Mouse (Mus musculus): Measurements from ENCODE around the gene Nckap5. TPM values are rescaled to one million over a fixed set of nuclear protein-coding genes. Genes with fewer than 3 reads are reported as not detected.

Gene Nckap5
- total RNA-seq, 1 experiment: 0.18 TPM

DNA sequence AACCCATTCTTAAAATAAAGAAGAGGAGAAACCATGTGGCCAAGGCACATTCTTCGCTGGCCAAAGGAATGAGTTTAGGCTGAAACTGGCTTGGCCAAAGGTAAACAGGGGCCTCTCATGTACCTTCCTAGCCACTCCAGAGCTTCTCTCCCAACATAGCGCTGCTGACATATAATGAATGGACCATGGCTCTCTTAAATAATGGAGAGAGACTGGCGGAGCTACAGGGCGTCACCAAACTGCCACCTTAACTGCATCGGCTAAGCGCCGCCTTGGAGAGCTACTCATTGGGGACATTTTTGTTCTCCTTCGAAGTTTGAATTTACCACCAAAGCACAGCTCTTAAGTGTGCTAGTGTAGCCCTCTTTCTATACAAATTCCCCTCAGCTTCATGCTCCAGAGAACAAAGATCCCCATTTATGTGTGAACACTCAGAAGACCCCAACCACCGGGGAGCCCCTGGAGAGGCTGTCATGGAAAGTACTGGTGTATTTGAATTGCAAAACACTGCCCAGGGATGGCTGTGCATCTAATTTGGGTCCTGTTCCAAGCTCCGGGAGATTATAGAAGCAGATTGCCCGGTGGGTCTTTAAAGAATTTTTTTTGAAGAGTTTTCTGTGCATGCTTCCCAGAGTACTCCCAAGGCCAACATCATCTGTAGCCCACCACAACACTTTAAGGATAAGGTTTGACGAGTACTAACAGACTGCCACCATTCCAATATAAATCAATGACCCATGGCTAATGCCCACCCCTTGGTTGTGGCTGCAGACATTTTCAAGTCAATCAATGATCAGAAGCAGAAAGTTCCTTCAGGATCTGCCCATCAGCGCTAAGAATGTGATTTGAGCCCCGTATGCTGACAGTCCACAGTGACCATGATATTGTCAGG is 224.2 kb downstream of the Nckap5 start:
- Histone ChIP-seq H3K9ac (ENCODE audit: insufficient read depth, low read depth, low read length, poor library complexity, severe bottlenecking) (no peak overlapping the region), H3K4me1 (ENCODE audit: control insufficient read depth in 2 of 2, insufficient read depth in 2 of 2, low read length in 2 of 2, poor library complexity in 1 of 2) (no peaks in the 10 kb centered on the region), H3K36me3 (ENCODE audit: control insufficient read depth, insufficient read depth, low read length, poor library complexity, severe bottlenecking) (no peaks in the 10 kb centered on the region), H3K9me3 (ENCODE audit: control insufficient read depth, insufficient read depth, low read depth, low read length) (no peaks in the 10 kb centered on the region), H3K27ac (ENCODE audit: insufficient read depth, low read depth, low read length, poor library complexity, severe bottlenecking) (no peak overlapping the region), H3K4me3 (ENCODE audit: insufficient read depth in 1 of 2, low read depth in 1 of 2, low read length in 2 of 2, poor library complexity in 1 of 2, severe bottlenecking in 1 of 2) (no peak overlapping the region)
- in situ Hi-C loops (cut with MboI; ENCODE audit: low sequenced_read_pairs in 2 of 2, unreplicated experiment in 2 of 2): no loop called here
- no peak for TF ChIP-seq HCFC1 (IDR thresholded peaks at IDR 0.05; ENCODE audit: borderline replicate concordance, insufficient read depth, low read length)
- no peak for TF ChIP-seq ZNF384 (IDR thresholded peaks at IDR 0.05; ENCODE audit: low read depth, low read length)
- no peak for TF ChIP-seq CHD2 (IDR thresholded peaks at IDR 0.05; ENCODE audit: low read depth, low read length)
- TF ChIP-seq MAFK (IDR thresholded peaks at IDR 0.05; ENCODE audit: insufficient read depth, low read depth, low read length): no peak
- no peak for TF ChIP-seq ZC3H11A (IDR thresholded peaks at IDR 0.05; ENCODE audit: borderline replicate concordance, low read depth, low read length)
- DNase-seq (ENCODE audit: low read depth, low spot score): no peak

DNA sequence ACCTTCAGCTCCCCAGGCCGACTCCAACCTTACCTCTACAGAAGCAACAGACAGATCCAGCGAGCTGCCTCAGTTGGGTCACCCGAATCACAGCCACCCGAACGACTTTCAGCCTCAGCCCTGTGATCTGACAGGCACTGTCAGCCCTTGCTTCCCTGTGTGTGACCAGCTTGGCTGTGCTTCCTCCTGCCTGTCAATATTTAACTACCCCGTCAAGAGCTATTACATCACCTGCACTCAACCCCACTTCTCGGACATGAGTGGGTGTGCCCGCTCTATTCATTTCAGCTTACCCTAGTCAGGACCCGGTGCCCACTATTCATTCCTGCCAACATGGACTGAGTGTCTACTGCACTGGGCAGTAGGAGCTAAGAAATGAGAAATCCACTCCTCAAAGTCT is 226.0 kb downstream of the Nckap5 start:
- Histone ChIP-seq H3K4me1 (ENCODE audit: control insufficient read depth in 2 of 2, insufficient read depth in 2 of 2, low read length in 2 of 2, poor library complexity in 1 of 2) (no peaks in the 10 kb centered on the region), H3K9me3 (ENCODE audit: control insufficient read depth, insufficient read depth, low read depth, low read length) (no peaks in the 10 kb centered on the region), H3K36me3 (ENCODE audit: control insufficient read depth, insufficient read depth, low read length, poor library complexity, severe bottlenecking) (no peaks in the 10 kb centered on the region), H3K9ac (ENCODE audit: insufficient read depth, low read depth, low read length, poor library complexity, severe bottlenecking) (no peak overlapping the region), H3K27ac (ENCODE audit: insufficient read depth, low read depth, low read length, poor library complexity, severe bottlenecking) (no peak overlapping the region), H3K4me3 (ENCODE audit: insufficient read depth in 1 of 2, low read depth in 1 of 2, low read length in 2 of 2, poor library complexity in 1 of 2, severe bottlenecking in 1 of 2) (no peak overlapping the region)
- in situ Hi-C loops (cut with MboI; ENCODE audit: low sequenced_read_pairs in 2 of 2, unreplicated experiment in 2 of 2): no loop called here
- TF ChIP-seq ZNF384 (IDR thresholded peaks at IDR 0.05; ENCODE audit: low read depth, low read length) (no peak), CHD2 (IDR thresholded peaks at IDR 0.05; ENCODE audit: low read depth, low read length) (no peak), MAFK (IDR thresholded peaks at IDR 0.05; ENCODE audit: insufficient read depth, low read depth, low read length) (no peak), HCFC1 (IDR thresholded peaks at IDR 0.05; ENCODE audit: borderline replicate concordance, insufficient read depth, low read length) (no peak), ZC3H11A (IDR thresholded peaks at IDR 0.05; ENCODE audit: borderline replicate concordance, low read depth, low read length) (no peak)
- DNase-seq (ENCODE audit: low read depth, low spot score): no peak

DNA sequence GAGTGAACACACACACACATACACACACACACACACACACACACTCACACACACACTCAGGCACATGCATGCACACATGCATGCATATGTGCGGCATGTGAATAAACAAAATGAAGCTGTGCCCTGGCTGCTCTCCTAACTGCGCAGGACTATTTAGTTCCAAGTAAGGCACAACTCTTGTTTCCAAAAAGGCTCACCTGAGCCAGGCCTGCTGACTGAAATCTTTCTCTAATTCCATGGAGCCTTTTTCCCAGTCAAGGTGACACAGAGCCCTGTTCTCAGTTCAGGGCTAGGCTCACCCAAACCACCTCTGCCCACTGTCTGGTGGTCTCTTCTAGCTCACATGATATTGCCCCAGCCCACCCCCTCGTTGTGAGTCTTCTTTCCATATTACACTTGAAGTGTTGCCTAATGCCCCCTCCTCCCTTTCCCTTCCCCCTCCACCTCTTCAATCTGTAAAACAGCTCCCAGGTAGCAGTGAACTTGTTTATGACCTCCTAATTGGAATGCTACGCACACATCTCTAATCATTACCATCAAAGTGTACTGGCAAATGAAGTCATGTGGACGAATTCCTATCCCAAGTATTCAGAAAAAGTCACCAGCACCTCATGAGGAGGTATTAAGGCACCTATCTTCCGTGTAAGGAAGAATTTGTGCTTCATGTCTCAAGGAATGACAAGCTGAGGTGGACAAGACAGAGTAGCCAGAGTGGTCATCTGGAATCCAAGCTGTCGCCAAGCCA is 226.7 kb downstream of the Nckap5 start:
- Histone ChIP-seq H3K27ac (ENCODE audit: insufficient read depth, low read depth, low read length, poor library complexity, severe bottlenecking) (no peak overlapping the region), H3K4me1 (ENCODE audit: control insufficient read depth in 2 of 2, insufficient read depth in 2 of 2, low read length in 2 of 2, poor library complexity in 1 of 2) (no peaks in the 10 kb centered on the region), H3K36me3 (ENCODE audit: control insufficient read depth, insufficient read depth, low read length, poor library complexity, severe bottlenecking) (no peaks in the 10 kb centered on the region), H3K4me3 (ENCODE audit: insufficient read depth in 1 of 2, low read depth in 1 of 2, low read length in 2 of 2, poor library complexity in 1 of 2, severe bottlenecking in 1 of 2) (no peak overlapping the region), H3K9me3 (ENCODE audit: control insufficient read depth, insufficient read depth, low read depth, low read length) (no peaks in the 10 kb centered on the region), H3K9ac (ENCODE audit: insufficient read depth, low read depth, low read length, poor library complexity, severe bottlenecking) (no peak overlapping the region)
- TF ChIP-seq ZC3H11A (IDR thresholded peaks at IDR 0.05; ENCODE audit: borderline replicate concordance, low read depth, low read length): no peak
- TF ChIP-seq MAFK (IDR thresholded peaks at IDR 0.05; ENCODE audit: insufficient read depth, low read depth, low read length): no peak
- TF ChIP-seq ZNF384 (IDR thresholded peaks at IDR 0.05; ENCODE audit: low read depth, low read length): no peak
- no peak for TF ChIP-seq CHD2 (IDR thresholded peaks at IDR 0.05; ENCODE audit: low read depth, low read length)
- no peak for TF ChIP-seq HCFC1 (IDR thresholded peaks at IDR 0.05; ENCODE audit: borderline replicate concordance, insufficient read depth, low read length)
- in situ Hi-C loops (cut with MboI; ENCODE audit: low sequenced_read_pairs in 2 of 2, unreplicated experiment in 2 of 2): no loop called here
- DNase-seq (ENCODE audit: low read depth, low spot score): no peak

DNA sequence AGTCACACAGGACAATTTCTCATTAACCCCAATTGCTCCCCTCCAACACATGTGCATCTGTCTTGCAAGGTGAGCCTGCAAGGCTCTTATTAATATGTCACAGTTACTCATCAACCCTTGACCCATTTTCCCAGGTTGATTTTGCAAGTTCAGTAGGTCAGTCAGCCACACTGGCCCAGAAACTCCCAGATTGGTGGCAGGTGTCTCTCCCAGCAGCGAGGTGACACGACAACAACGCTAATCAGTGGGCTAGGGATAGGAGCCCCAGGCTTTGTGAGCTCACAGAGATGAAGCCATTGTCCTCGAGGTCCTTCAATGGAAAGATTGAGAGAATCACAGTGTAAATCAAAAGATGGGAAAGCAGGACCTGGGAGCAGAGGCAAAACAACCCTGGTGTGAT is 230.0 kb downstream of the Nckap5 start:
- DNase-seq (ENCODE audit: low read depth, low spot score): no peak
- Histone ChIP-seq H3K27ac (ENCODE audit: insufficient read depth, low read depth, low read length, poor library complexity, severe bottlenecking) (no peak overlapping the region), H3K9me3 (ENCODE audit: control insufficient read depth, insufficient read depth, low read depth, low read length) (no peaks in the 10 kb centered on the region), H3K4me1 (ENCODE audit: control insufficient read depth in 2 of 2, insufficient read depth in 2 of 2, low read length in 2 of 2, poor library complexity in 1 of 2) (no peaks in the 10 kb centered on the region), H3K36me3 (ENCODE audit: control insufficient read depth, insufficient read depth, low read length, poor library complexity, severe bottlenecking) (no peaks in the 10 kb centered on the region), H3K9ac (ENCODE audit: insufficient read depth, low read depth, low read length, poor library complexity, severe bottlenecking) (no peak overlapping the region), H3K4me3 (ENCODE audit: insufficient read depth in 1 of 2, low read depth in 1 of 2, low read length in 2 of 2, poor library complexity in 1 of 2, severe bottlenecking in 1 of 2) (no peak overlapping the region)
- in situ Hi-C loops (cut with MboI; ENCODE audit: low sequenced_read_pairs in 2 of 2, unreplicated experiment in 2 of 2): no loop called here
- TF ChIP-seq HCFC1 (IDR thresholded peaks at IDR 0.05; ENCODE audit: borderline replicate concordance, insufficient read depth, low read length) (no peak), MAFK (IDR thresholded peaks at IDR 0.05; ENCODE audit: insufficient read depth, low read depth, low read length) (no peak), CHD2 (IDR thresholded peaks at IDR 0.05; ENCODE audit: low read depth, low read length) (no peak), ZC3H11A (IDR thresholded peaks at IDR 0.05; ENCODE audit: borderline replicate concordance, low read depth, low read length) (no peak), ZNF384 (IDR thresholded peaks at IDR 0.05; ENCODE audit: low read depth, low read length) (no peak)

Measured in ES-E14 (cell line).